Mouse (Mus musculus): ENCODE measurements around the gene Riox1.

DNA sequence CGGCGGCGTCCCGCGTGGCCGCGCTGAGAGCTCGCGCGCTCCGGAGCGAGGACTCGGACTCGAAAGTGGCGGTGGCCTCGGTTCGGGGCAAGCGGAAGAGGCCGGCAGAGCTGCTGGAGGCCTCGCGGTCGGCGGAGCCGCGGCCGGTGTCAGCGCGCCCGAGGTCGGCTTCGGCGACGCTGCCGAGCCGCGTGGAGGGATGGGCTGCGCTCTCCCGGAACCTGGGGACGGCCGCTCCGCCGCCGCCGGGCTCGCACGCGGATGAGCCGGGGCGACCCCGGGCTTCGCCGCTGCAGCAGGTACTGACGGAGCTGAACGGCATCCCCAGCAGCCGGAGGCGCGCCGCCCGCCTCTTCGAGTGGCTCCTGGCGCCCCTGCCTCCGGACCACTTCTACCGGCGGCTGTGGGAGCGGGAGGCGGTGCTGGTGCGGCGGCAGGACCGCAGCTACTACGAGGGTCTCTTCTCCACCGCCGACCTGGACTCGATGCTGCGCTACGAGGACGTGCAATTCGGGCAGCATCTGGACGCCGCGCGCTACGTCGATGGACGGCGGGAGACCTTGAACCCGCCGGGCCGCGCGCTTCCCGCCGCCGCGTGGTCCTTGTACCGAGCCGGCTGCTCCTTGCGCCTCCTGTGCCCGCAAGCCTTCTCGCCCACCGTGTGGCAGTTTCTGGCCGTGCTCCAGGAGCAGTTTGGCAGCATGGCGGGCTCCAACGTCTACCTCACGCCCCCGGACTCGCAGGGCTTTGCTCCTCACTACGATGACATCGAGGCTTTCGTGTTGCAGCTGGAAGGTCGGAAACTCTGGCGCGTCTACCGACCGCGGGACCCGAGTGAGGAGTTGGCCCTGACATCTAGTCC is 663 bp downstream of the Riox1 start:
- TF ChIP-seq CTCF (IDR thresholded peaks at IDR 0.05; ENCODE audit: borderline replicate concordance, extremely low read depth, insufficient read depth, insufficient read length) (no peak), POLR2A (IDR thresholded peaks at IDR 0.05; ENCODE audit: borderline replicate concordance, extremely low read depth, insufficient read depth, insufficient read length, poor library complexity, severe bottlenecking) (no peak)
